ENCODE assay signal across 24 mouse cellular contexts in genomic region chr13:104692710-104693109, GRCm38 (mm10).
DNase-seq lines count a peak whose midpoint lies in the region; ATAC-seq and TF ChIP-seq lines count a peak whose summit lies in the region.
"Had no signal": no experiment of that assay in that cellular context is flagged by ENCODE, and none has a peak within 500 bp of the region (broad histone marks: within the 10 kb centered on the region; RNA-seq: fewer than 3 reads in every experiment).

No protein-coding gene starts in this region.

- H3K27me3 ChIP-seq in heart, embryonic 15.5 days, result no peaks in the 10 kb centered on the region
- no peaks in the 10 kb centered on the region for H3K27me3 ChIP-seq in hindbrain, postnatal 0 days (ENCODE audit: insufficient read depth, low read length)
- H3K27me3 ChIP-seq: CH12.LX; hindbrain, embryonic 13.5 days; limb, embryonic 12.5 days had no signal

- no peak overlapping the region for H3K4me3 ChIP-seq in heart, embryonic 15.5 days
- H3K4me3 ChIP-seq in hindbrain, postnatal 0 days (ENCODE audit: low read length), result no peak overlapping the region
- H3K4me3 ChIP-seq: hindbrain, embryonic 13.5 days; limb, embryonic 12.5 days; midbrain, embryonic 10.5 days had no signal

- H3K9me3 ChIP-seq in heart, embryonic 15.5 days (replicated peaks), result no peaks in the 10 kb centered on the region
- no peaks in the 10 kb centered on the region for H3K9me3 ChIP-seq in hindbrain, postnatal 0 days (ENCODE audit: low read length)
- H3K9me3 ChIP-seq: G1E; hindbrain, embryonic 13.5 days; limb, embryonic 12.5 days; midbrain, embryonic 10.5 days had no signal

- H3K36me3 ChIP-seq in heart, embryonic 15.5 days, result no peaks in the 10 kb centered on the region
- H3K36me3 ChIP-seq in hindbrain, postnatal 0 days (ENCODE audit: insufficient read depth, low read length), result no peaks in the 10 kb centered on the region
- H3K36me3 ChIP-seq: hindbrain, embryonic 13.5 days; limb, embryonic 12.5 days; midbrain, embryonic 10.5 days had no signal

- H3K27ac ChIP-seq in heart, embryonic 15.5 days, result peak overlapping the region; percentile 75
- H3K27ac ChIP-seq in hindbrain, postnatal 0 days, result no peak overlapping the region
- H3K27ac ChIP-seq: hindbrain, embryonic 13.5 days; limb, embryonic 12.5 days; midbrain, embryonic 10.5 days had no signal

- 47% methylated on average over 3 of the region's 3 CpGs for WGBS in heart, embryonic 15.5 days
- 88% methylated on average over 3 of the region's 3 CpGs for WGBS in hindbrain, postnatal 0 days

- peak; percentile 70 for ATAC-seq in heart, embryonic 15.5 days (replicated peaks; ENCODE audit: insufficient number of reproducible peaks, insufficient read depth, low FRiP score, low read depth)
- ATAC-seq in hindbrain, postnatal 0 days, result no peak
- ATAC-seq: activated CD4-positive, CD25-positive, alpha-beta regulatory T cell, adult 4 months; forebrain, embryonic 14.5 days; inflammation-experienced regulatory T-cells, adult 6 months; liver, postnatal 0 days; lung, postnatal 0 days had no signal

- intact Hi-C loops in heart, postnatal 36 days (cut with DNase I), result no loop called here

- DNase-seq in heart, adult 18-20 months, result peak; percentile 37 to 58
- no peak for DNase-seq in heart, postnatal 36 days
- peak; percentile 13 to 57 for DNase-seq in heart, adult 9 months (ENCODE audit: low spot score in 2 of 2)
- DNase-seq in Muller cell, postnatal 12 days (ENCODE audit: inconsistent ontology term), result no peak
- no peak for DNase-seq in hindbrain, postnatal 0 days (ENCODE audit: low spot score)
- DNase-seq in c-Kit-positive CD71-positive TER-119-positive erythroid progenitor cells, embryonic 14.5 days (ENCODE audit: low spot score), result no peak
- DNase-seq: adrenal gland, adult 8-10 months; B cell, adult 2 months; cerebellum, adult 11-12 months; kidney, adult 18-20 months; liver, postnatal 0 days; thymus, adult 18-20 months; thymus, postnatal 36 days had no signal

- H3K4me2 ChIP-seq in heart, embryonic 15.5 days, result no peak overlapping the region
- no peak overlapping the region for H3K4me2 ChIP-seq in hindbrain, postnatal 0 days (ENCODE audit: low read depth, low read length)
- H3K4me2 ChIP-seq: hindbrain, embryonic 13.5 days; limb, embryonic 12.5 days; liver, embryonic 11.5 days had no signal

- H3K9ac ChIP-seq in heart, embryonic 15.5 days, result no peak overlapping the region
- H3K9ac ChIP-seq in hindbrain, postnatal 0 days (replicated peaks; ENCODE audit: low read length), result no peak overlapping the region
- H3K9ac ChIP-seq: hindbrain, embryonic 13.5 days; limb, embryonic 12.5 days; liver, postnatal 0 days had no signal

- no peak for TF ChIP-seq CTCF in hindbrain, postnatal 0 days (IDR thresholded peaks at IDR 0.05; ENCODE audit: low read depth)

- peaks cover 16% of the 10 kb centered on the region for H3K4me1 ChIP-seq in heart, embryonic 15.5 days (replicated peaks)
- no peaks in the 10 kb centered on the region for H3K4me1 ChIP-seq in hindbrain, postnatal 0 days (ENCODE audit: insufficient read depth, low read length)
- H3K4me1 ChIP-seq: midbrain, embryonic 10.5 days had no signal

Comparison
In these comparisons a context has a peak if more than half of its experiments do, and no peak if none do; other contexts are left out.
1. DNase-seq: peak in heart, adult 18-20 months (2 of 2) and heart, adult 9 months (2 of 2); none in heart, postnatal 36 days (0 of 2), Muller cell, postnatal 12 days (single experiment), hindbrain, postnatal 0 days (single experiment) and c-Kit-positive CD71-positive TER-119-positive erythroid progenitor cells, embryonic 14.5 days (single experiment).